Mouse (Mus musculus): ENCODE measurements around the gene Mmp20.

Mmp20 gene

GRCm38 (mm10) chr9:7627931-7628330, at the start of gene Mmp20:
Gene Mmp20, plus strand, starts transcription at chr9:7628231.
- no peak for DNase-seq (ENCODE audit: low spot score)

GRCm38 (mm10) chr9:7590063-7590462, 38.0 kb upstream of the Mmp20 start:
- no peak for DNase-seq (ENCODE audit: low spot score)

DNA sequence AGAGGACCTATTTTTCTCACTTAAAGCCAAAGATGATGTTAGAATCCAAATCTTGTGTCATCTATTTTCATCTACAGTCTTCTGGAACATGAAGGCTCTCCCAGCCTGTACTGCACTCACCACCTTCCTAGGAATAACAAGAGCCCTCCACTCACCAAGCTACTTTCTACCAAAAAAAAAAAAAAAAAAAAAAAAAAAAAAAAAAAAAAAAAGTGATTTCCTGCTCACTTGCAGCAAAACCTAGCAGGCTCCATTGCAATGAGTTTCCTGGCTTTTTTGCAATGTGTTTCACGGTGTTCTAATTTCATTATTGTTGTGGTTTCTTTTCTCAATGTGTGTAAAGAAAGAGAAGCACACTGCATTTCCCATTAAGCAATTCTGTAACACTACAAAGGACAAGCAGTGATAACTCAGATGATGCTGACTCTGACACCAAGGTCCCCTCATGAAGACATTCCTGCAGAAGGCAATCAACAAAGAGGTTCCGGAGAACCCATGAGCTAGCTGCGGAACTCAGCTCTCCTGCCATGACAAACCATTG, 34.7 kb upstream of the Mmp20 start:
- no peak for DNase-seq (ENCODE audit: low spot score)

- DNase-seq (ENCODE audit: low spot score): peak; percentile 75
Measured at GRCm38 (mm10) chr9:7594816-7595540, 33.1 kb upstream of the Mmp20 start.

DNA sequence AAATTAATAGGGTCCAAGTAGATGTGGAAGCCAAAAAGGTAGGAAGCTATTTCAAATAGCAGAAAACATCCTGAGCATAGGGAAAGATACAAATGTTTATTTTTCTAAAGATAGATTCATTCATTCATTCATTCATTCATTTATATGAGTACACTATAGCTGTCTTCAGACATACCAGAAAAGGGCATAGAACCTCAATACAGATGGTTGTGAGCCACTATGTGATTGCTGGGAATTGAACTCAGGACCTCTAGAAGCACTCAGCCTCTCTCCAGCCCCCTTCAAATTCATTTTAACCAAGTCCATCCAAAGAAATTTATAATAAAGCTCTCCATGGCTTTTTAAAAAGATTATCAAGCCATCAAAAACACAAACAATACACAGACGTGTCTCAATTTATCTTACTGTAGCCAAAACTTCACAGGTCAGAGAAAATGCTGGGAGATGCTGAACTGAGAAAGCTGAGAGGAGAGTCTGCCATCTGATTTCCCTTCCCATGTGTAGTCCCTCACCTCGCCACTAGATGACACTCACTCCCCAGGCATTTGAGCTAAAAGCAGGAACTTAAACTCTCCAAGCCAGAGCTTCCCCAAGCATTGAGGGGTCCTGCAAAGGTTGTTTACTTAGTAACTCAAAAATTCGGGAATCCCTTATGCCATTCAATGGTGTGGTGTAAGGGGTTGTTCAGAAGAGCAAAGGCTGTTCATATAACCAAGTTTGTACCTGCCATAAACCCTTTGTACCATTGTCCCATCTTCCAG, 24.9 kb upstream of the Mmp20 start:
- peak; percentile 80 for DNase-seq (ENCODE audit: low spot score)

DNA sequence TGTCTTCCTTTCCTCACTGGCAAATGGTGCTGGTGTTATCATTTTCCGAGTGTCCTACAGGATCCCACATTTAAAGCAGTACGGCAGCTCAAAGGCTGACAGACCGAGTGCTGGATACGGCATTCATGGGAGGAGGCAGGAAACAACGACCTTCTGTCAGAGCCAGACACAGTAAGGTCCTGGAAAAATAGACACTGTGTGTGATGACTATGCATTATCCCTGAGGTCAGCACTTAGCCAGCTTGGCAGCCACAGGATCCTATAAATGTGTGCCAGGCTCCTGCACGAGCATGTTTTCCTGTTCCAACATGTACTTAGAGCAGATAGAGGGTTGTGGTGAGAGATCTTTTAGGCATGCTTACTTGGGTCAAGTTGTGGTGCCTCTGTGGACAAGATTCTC, 24.0 kb upstream of the Mmp20 start:
- DNase-seq (ENCODE audit: low spot score): no peak

- DNase-seq (ENCODE audit: low spot score): no peak
Measured at GRCm38 (mm10) chr9:7605638-7606037, 22.4 kb upstream of the Mmp20 start.

DNA sequence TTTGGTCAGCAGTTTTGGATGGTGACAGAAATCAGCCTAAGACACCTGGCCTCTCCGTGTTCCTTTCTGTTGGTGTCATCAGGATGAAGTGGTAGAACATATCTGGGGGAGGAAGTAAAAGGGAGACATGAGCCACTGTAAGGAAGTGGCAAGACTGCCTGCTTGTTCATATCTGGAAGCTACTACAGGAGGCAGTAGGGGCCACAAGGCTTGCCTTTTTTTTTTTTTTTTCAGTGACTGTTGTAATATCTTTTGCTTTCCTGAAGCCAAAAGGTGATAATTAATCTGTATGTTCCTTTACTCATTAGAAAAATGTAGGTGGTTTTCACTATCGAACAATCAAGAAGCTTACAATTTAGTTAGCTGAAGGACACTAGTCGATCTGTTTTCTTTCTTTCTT, 5.4 kb upstream of the Mmp20 start:
- no peak for DNase-seq (ENCODE audit: low spot score)

DNA sequence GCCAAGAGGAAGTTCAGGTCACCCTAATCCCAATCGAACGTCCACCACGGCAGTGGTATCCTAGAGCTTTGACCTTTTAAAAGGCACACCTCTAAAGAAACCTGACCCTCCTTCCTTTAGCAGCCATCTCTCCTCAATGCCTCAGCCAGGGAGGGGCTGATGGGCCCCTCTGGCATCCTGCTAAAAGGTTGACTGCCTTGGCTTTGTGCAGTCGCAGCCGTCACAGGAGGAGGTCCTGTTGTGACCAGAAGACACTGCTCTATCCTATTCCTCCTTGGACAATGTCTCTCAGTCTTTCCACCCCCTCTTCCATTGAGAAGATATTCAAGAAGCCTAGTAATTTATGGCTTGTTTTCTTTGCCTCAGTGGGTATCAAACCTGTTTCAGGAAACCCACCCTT, 5.9 kb downstream of the Mmp20 start:
- no peak for DNase-seq (ENCODE audit: low spot score)

DNA sequence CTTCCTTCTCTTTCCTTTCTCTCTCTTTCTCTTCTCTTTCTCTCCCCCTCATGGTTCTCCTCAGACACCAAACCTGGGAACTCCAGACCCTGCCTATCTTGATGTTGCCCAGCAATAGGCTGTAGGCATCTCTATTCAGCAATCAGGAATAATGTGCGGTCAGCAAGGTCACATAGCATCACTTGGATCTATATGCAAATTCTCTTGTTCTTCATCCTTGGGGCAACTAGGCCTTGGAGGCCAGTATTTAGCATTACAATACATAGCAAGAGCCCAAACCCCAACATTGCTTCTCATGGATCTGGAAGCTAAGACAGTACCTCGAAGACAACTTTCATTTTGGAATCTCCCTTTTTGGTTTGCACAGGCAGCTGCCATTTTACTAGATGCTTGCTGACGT, 19.9 kb downstream of the Mmp20 start:
- no peak for DNase-seq (ENCODE audit: low spot score)

- no peak for DNase-seq (ENCODE audit: low spot score)
Measured at GRCm38 (mm10) chr9:7650397-7651180, 22.6 kb downstream of the Mmp20 start.

GRCm38 (mm10) chr9:7652351-7653085, 24.5 kb downstream of the Mmp20 start:
- no peak for DNase-seq (ENCODE audit: low spot score)

- no peak for DNase-seq (ENCODE audit: low spot score)
Measured at GRCm38 (mm10) chr9:7657946-7658345, 29.9 kb downstream of the Mmp20 start.

GRCm38 (mm10) chr9:7659469-7660020, 31.5 kb downstream of the Mmp20 start:
- no peak for DNase-seq (ENCODE audit: low spot score)

- DNase-seq (ENCODE audit: low spot score): no peak
Measured at GRCm38 (mm10) chr9:7661371-7661770, 33.3 kb downstream of the Mmp20 start.

GRCm38 (mm10) chr9:7669674-7670073, 41.6 kb downstream of the Mmp20 start:
- DNase-seq (ENCODE audit: low spot score): no peak

DNA sequence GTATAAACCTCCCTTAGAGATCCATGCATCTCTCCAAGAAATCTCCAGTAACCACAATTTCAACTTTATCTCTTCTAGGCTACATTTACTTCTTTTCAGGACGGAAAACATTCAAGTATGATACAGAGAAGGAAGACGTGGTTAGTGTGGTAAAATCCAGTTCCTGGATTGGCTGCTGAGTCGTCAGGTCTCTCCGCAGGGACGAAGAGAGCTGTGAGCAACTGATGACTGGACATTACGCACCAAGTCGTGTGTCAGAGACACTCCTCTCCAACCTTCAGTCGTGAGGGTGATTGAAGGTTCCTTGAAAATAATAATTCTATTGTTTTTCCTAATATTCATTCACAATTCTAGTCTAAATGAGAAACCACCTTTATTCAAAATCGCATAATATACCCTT, 45.0 kb downstream of the Mmp20 start:
- no peak for DNase-seq (ENCODE audit: low spot score)

- DNase-seq (ENCODE audit: low spot score): no peak
Measured at GRCm38 (mm10) chr9:7678154-7678837, 50.3 kb downstream of the Mmp20 start.

GRCm38 (mm10) chr9:7682081-7682618, 54.1 kb downstream of the Mmp20 start:
- no peak for DNase-seq (ENCODE audit: low spot score)

GRCm38 (mm10) chr9:7686024-7686423, 58.0 kb downstream of the Mmp20 start:
- no peak for DNase-seq (ENCODE audit: low spot score)

DNA sequence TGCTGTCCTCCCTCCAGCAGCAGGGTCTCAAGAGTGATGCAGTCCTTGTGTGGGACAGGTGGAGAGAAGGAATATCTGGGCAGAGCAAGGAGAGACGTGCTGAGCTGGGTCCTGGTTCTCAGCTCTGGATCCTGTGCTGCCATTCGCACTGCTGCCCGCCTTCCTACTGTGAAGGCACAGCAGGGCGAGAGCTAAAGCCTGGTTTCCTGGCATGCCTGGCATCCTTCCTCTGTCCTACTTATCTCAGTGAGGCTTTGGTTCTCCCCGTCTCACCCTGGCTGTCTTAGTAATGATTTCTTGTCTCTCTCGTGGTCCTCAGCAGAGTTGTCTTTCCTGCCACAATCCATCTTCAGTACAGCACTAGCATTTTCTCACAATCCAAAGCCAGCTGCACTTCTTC, 61.8 kb downstream of the Mmp20 start:
- no peak for DNase-seq (ENCODE audit: low spot score)

All from testis, postnatal 10 days (tissue).